Mouse (Mus musculus): ENCODE data around the gene Gnpat.

DNA sequence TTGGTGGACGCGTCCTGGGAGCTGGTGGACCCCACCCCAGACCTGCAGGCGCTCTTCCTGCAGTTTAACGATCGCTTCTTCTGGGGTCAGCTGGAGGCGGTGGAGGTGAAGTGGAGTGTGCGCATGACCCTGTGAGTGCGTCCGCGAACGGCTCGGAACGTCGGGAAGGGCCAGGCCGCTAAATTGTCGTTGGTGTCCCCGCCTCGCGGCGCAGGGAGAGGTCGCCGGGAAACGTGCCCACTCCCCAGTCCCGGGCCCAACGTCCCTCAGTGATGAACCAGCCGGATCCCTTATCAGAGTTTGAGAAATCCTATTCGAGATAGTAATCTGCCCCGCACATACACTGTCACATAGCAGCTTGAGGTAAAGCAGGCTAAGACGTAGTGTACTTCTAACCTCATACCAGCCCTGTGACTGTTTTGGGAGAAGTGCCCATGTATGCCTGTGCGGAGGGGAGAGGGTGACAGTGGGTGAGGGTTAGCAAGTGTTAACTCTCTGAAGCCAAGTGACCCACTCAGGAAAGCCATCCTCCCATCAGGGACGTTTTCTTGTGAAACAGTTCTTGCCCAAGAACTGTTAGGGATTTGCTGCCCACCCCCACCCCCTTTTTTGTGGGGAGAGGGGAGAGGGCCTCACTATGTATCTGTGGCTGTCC, 35.5 kb downstream of the Gnpat start:
- TF ChIP-seq CTCF (conservative IDR thresholded peaks at IDR 0.05; ENCODE audit: low read length) (no peak), POU5F1 (IDR thresholded peaks at IDR 0.05; ENCODE audit: borderline replicate concordance, low read length) (no peak), NANOG (IDR thresholded peaks at IDR 0.05; ENCODE audit: borderline replicate concordance, low read length) (no peak)
